Comparison of ENCODE assay signal across 8 mouse cellular contexts in the genomic region with DNA sequence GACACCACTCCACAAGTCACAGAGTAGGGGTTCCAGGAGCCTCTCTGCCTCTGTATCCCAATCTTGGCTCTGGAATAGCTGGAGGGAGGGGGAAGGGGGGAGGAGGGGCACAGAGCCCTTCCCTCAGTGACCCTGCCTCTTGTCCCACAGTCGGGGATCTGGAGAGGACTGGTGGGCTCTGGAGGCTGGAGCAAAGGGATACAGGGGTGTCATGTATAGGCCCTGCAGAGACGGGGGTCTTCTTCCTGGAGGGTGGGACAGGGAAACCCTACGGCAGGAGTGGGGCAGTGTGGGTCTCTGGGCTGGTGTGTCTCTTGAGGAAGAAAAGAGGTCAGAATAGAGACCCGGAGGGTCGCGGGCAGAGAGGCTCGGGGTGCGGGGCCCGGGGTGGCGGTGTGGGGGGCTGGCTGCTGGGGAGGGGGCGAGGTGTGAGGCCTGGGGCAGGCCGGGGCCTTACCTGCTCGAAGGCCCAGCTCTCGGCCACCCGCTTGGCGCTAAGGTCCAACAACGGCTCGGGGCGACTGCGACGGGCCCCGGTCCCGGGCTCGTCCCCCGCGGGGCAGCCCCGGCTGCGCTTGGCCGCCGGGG. TPM values are rescaled to one million over a fixed set of nuclear protein-coding genes. Genes with fewer than 3 reads are reported as not detected.
DNase-seq lines count a peak whose midpoint lies in the region; ATAC-seq and TF ChIP-seq lines count a peak whose summit lies in the region.

No protein-coding gene starts in this region.

- H3K9ac ChIP-seq in embryonic facial prominence, embryonic 13.5 days: peak overlapping the region; percentile 98
- peak overlapping the region; percentile 83 for H3K9ac ChIP-seq in intestine, embryonic 15.5 days
- H3K9ac ChIP-seq in midbrain, postnatal 0 days (replicated peaks; ENCODE audit: low read length, poor library complexity, severe bottlenecking): peak overlapping the region; percentile 97

- under 1% methylated on average over 25 of the region's 30 CpGs for WGBS in lung, adult 2 months
- under 1% methylated on average over 30 of the region's 30 CpGs for WGBS in embryonic facial prominence, embryonic 13.5 days
- under 1% methylated on average over 29 of the region's 30 CpGs for WGBS in intestine, embryonic 15.5 days
- WGBS in midbrain, postnatal 0 days: under 1% methylated on average over 23 of the region's 30 CpGs

- peak overlapping the region; percentile 87 for H3K4me2 ChIP-seq in embryonic facial prominence, embryonic 13.5 days
- H3K4me2 ChIP-seq in intestine, embryonic 15.5 days (replicated peaks): peak overlapping the region; percentile 72
- peak overlapping the region; percentile 93 for H3K4me2 ChIP-seq in midbrain, postnatal 0 days (ENCODE audit: low read depth, low read length, poor library complexity, severe bottlenecking)

- peaks cover 34% of the 10 kb centered on the region for H3K36me3 ChIP-seq in embryonic facial prominence, embryonic 13.5 days
- no peaks in the 10 kb centered on the region for H3K36me3 ChIP-seq in intestine, embryonic 15.5 days
- H3K36me3 ChIP-seq in midbrain, postnatal 0 days (ENCODE audit: insufficient read depth, low read length): peaks cover 17% of the 10 kb centered on the region

- H3K27ac ChIP-seq in embryonic facial prominence, embryonic 13.5 days: peak overlapping the region; percentile 78
- H3K27ac ChIP-seq in intestine, embryonic 15.5 days: peak overlapping the region; percentile 11
- peak overlapping the region; percentile 59 for H3K27ac ChIP-seq in midbrain, postnatal 0 days (ENCODE audit: low read depth, low read length)

- no peaks in the 10 kb centered on the region for H3K27me3 ChIP-seq in embryonic facial prominence, embryonic 13.5 days
- H3K27me3 ChIP-seq in intestine, embryonic 15.5 days (replicated peaks): no peaks in the 10 kb centered on the region
- H3K27me3 ChIP-seq in midbrain, postnatal 0 days (ENCODE audit: insufficient read depth, low read length): no peaks in the 10 kb centered on the region

- H3K4me3 ChIP-seq in lung, adult 2 months (replicated peaks; ENCODE audit: extremely low read depth, low read depth, low read length): peak overlapping the region; percentile 97
- H3K4me3 ChIP-seq in embryonic facial prominence, embryonic 13.5 days: peak overlapping the region; percentile 91
- H3K4me3 ChIP-seq in intestine, embryonic 15.5 days (replicated peaks): peak overlapping the region; percentile 77
- peak overlapping the region; percentile 88 for H3K4me3 ChIP-seq in midbrain, postnatal 0 days (ENCODE audit: low read depth, low read length)

- no peaks in the 10 kb centered on the region for H3K9me3 ChIP-seq in embryonic facial prominence, embryonic 13.5 days
- no peaks in the 10 kb centered on the region for H3K9me3 ChIP-seq in intestine, embryonic 15.5 days
- no peaks in the 10 kb centered on the region for H3K9me3 ChIP-seq in midbrain, postnatal 0 days (ENCODE audit: low read length)

- TF ChIP-seq POLR2A in lung, adult 2 months (IDR thresholded peaks at IDR 0.05; ENCODE audit: borderline replicate concordance, extremely low read depth, low read depth, low read length): no peak

- TF ChIP-seq CTCF in lung, adult 2 months (IDR thresholded peaks at IDR 0.05; ENCODE audit: insufficient read depth, low read length): no peak
- no peak for TF ChIP-seq CTCF in midbrain, postnatal 0 days (IDR thresholded peaks at IDR 0.05)

- DNase-seq in lung, adult 2 months: peak; percentile 25
- DNase-seq in lung, postnatal 14 days: no peak
- DNase-seq in midbrain, postnatal 0 days (ENCODE audit: low spot score): no peak
- no peak for DNase-seq in gastrocnemius, postnatal 10 days
- no peak for DNase-seq in frontal cortex, adult 2 months (ENCODE audit: extremely low spot score in 1 of 2, low spot score in 1 of 2)

- H3K4me1 ChIP-seq in lung, adult 2 months (ENCODE audit: control insufficient read depth, insufficient read depth, low read length): peaks cover 8% of the 10 kb centered on the region
- H3K4me1 ChIP-seq in embryonic facial prominence, embryonic 13.5 days: peaks cover 25% of the 10 kb centered on the region
- peaks cover 15% of the 10 kb centered on the region for H3K4me1 ChIP-seq in intestine, embryonic 15.5 days (replicated peaks)
- H3K4me1 ChIP-seq in midbrain, postnatal 0 days (ENCODE audit: insufficient read depth, low read length): peaks cover 16% of the 10 kb centered on the region

- peak; percentile 11 for ATAC-seq in embryonic facial prominence, embryonic 13.5 days (ENCODE audit: insufficient number of reproducible peaks, insufficient read depth, low FRiP score, low TSS enrichment, low read depth)
- ATAC-seq in intestine, embryonic 15.5 days: no peak; the same call in none of the 2 replicates
- ATAC-seq in midbrain, postnatal 0 days (ENCODE audit: low FRiP score): peak; percentile 34
- no peak for ATAC-seq in CD4-positive, CD25-positive, alpha-beta regulatory T cell, adult 4 months

RNA-seq across cellular contexts. Expression of gene Zswim4, which starts 0.4 kb away (rescaled TPM):
- 21.2 and 24.0 TPM in 2 replicates for polyA plus RNA-seq in lung, adult 2 months (2012; rRNA removed)
- polyA plus RNA-seq in embryonic facial prominence, embryonic 13.5 days (2015; fragmentation: Nextera tagmentation; extraction: Ambion mirVana): 19.6 and 22.6 TPM in 2 replicates
- 9.0 TPM in 2 replicates for polyA plus RNA-seq in intestine, embryonic 15.5 days (2015; fragmentation: Nextera tagmentation; extraction: Ambion mirVana)
- 37.7 and 41.8 TPM in 2 replicates for total RNA-seq in midbrain, postnatal 0 days (2014; rRNA removed)
- polyA plus RNA-seq in midbrain, postnatal 0 days (2015; fragmentation: Nextera tagmentation; extraction: Ambion mirVana): 11.8 and 11.9 TPM in 2 replicates
- total RNA-seq in gastrocnemius, postnatal 10 days (2021): 1 to 10 TPM; 7.9 to 8.5 TPM
- 1 to 10 TPM; 3.3 to 4.3 TPM for polyA plus RNA-seq in CD4-positive, CD25-positive, alpha-beta regulatory T cell, adult 4 months (2017; shearing (Covaris generic))
- 13.7 TPM in 2 replicates for polyA plus RNA-seq in frontal cortex, adult 2 months (2012; rRNA removed)

RNA-seq across cellular contexts. Expression of gene D8Ertd738e, which starts 13.0 kb away (rescaled TPM):
- polyA plus RNA-seq in lung, adult 2 months (2012; rRNA removed): 116 and 149 TPM in 2 replicates
- polyA plus RNA-seq in embryonic facial prominence, embryonic 13.5 days (2015; fragmentation: Nextera tagmentation; extraction: Ambion mirVana): 318 and 344 TPM in 2 replicates
- polyA plus RNA-seq in intestine, embryonic 15.5 days (2015; fragmentation: Nextera tagmentation; extraction: Ambion mirVana): 292 and 312 TPM in 2 replicates
- 110 and 143 TPM in 2 replicates for total RNA-seq in midbrain, postnatal 0 days (2014; rRNA removed)
- 274 and 297 TPM in 2 replicates for polyA plus RNA-seq in midbrain, postnatal 0 days (2015; fragmentation: Nextera tagmentation; extraction: Ambion mirVana)
- 100 to 1,000 TPM; 180 to 184 TPM for total RNA-seq in gastrocnemius, postnatal 10 days (2021)
- polyA plus RNA-seq in CD4-positive, CD25-positive, alpha-beta regulatory T cell, adult 4 months (2017; shearing (Covaris generic)): 100 to 1,000 TPM; 365 to 370 TPM
- polyA plus RNA-seq in frontal cortex, adult 2 months (2012; rRNA removed): 216 and 261 TPM in 2 replicates

RNA-seq across cellular contexts. Expression of gene Mri1, which starts 20.6 kb away (rescaled TPM):
- polyA plus RNA-seq in lung, adult 2 months (2012; rRNA removed): 66.2 and 78.8 TPM in 2 replicates
- 62.4 and 69.8 TPM in 2 replicates for polyA plus RNA-seq in embryonic facial prominence, embryonic 13.5 days (2015; fragmentation: Nextera tagmentation; extraction: Ambion mirVana)
- polyA plus RNA-seq in intestine, embryonic 15.5 days (2015; fragmentation: Nextera tagmentation; extraction: Ambion mirVana): 72.4 and 77.5 TPM in 2 replicates
- total RNA-seq in midbrain, postnatal 0 days (2014; rRNA removed): 28.8 and 31.7 TPM in 2 replicates
- polyA plus RNA-seq in midbrain, postnatal 0 days (2015; fragmentation: Nextera tagmentation; extraction: Ambion mirVana): 39.4 and 40.5 TPM in 2 replicates
- 10 to 100 TPM; 16.8 to 20.6 TPM for total RNA-seq in gastrocnemius, postnatal 10 days (2021)
- polyA plus RNA-seq in CD4-positive, CD25-positive, alpha-beta regulatory T cell, adult 4 months (2017; shearing (Covaris generic)): 1 to 10 TPM; 7.2 to 9.5 TPM
- 26.0 and 30.5 TPM in 2 replicates for polyA plus RNA-seq in frontal cortex, adult 2 months (2012; rRNA removed)

RNA-seq across cellular contexts. Expression of gene Ccdc130, which starts 33.7 kb away (rescaled TPM):
- polyA plus RNA-seq in lung, adult 2 months (2012; rRNA removed): 37.6 and 63.7 TPM in 2 replicates
- polyA plus RNA-seq in embryonic facial prominence, embryonic 13.5 days (2015; fragmentation: Nextera tagmentation; extraction: Ambion mirVana): 21.6 and 22.2 TPM in 2 replicates
- 14.3 and 16.8 TPM in 2 replicates for polyA plus RNA-seq in intestine, embryonic 15.5 days (2015; fragmentation: Nextera tagmentation; extraction: Ambion mirVana)
- 9.5 and 13.6 TPM in 2 replicates for total RNA-seq in midbrain, postnatal 0 days (2014; rRNA removed)
- polyA plus RNA-seq in midbrain, postnatal 0 days (2015; fragmentation: Nextera tagmentation; extraction: Ambion mirVana): 14.0 and 14.4 TPM in 2 replicates
- total RNA-seq in gastrocnemius, postnatal 10 days (2021): 10 to 100 TPM; 11.3 to 11.4 TPM
- polyA plus RNA-seq in CD4-positive, CD25-positive, alpha-beta regulatory T cell, adult 4 months (2017; shearing (Covaris generic)): 10 to 100 TPM; 52.0 to 56.6 TPM
- polyA plus RNA-seq in frontal cortex, adult 2 months (2012; rRNA removed): 34.8 and 35.6 TPM in 2 replicates

RNA-seq across cellular contexts. Expression of gene Nanos3, which starts 51.5 kb away (rescaled TPM):
- polyA plus RNA-seq in lung, adult 2 months (2012; rRNA removed): 0.18 and 0.54 TPM in 2 replicates
- 2.9 and 5.2 TPM in 2 replicates for polyA plus RNA-seq in embryonic facial prominence, embryonic 13.5 days (2015; fragmentation: Nextera tagmentation; extraction: Ambion mirVana)
- 2.5 and 2.9 TPM in 2 replicates for polyA plus RNA-seq in intestine, embryonic 15.5 days (2015; fragmentation: Nextera tagmentation; extraction: Ambion mirVana)
- 0.27 and 4.6 TPM in 2 replicates for total RNA-seq in midbrain, postnatal 0 days (2014; rRNA removed)
- polyA plus RNA-seq in midbrain, postnatal 0 days (2015; fragmentation: Nextera tagmentation; extraction: Ambion mirVana): 14.0 and 15.3 TPM in 2 replicates
- total RNA-seq in gastrocnemius, postnatal 10 days (2021): 1 to 10 TPM; 1.4 to 2.4 TPM
- polyA plus RNA-seq in CD4-positive, CD25-positive, alpha-beta regulatory T cell, adult 4 months (2017; shearing (Covaris generic)): under 1 TPM in 1 of 2 experiments, not detected in 1; 0.81 TPM
- 2.1 and 2.6 TPM in 2 replicates for polyA plus RNA-seq in frontal cortex, adult 2 months (2012; rRNA removed)

Comparison
In these comparisons a context has a peak if more than half of its experiments do, and no peak if none do; other contexts are left out.
1. ATAC-seq: peak in embryonic facial prominence, embryonic 13.5 days (single experiment) and midbrain, postnatal 0 days (single experiment); none in intestine, embryonic 15.5 days (single experiment) and CD4-positive, CD25-positive, alpha-beta regulatory T cell, adult 4 months (single experiment).
2. H3K27ac ChIP-seq: peak in every context shown above with its lines; median percentile 78 in embryonic facial prominence, embryonic 13.5 days; 59 in midbrain, postnatal 0 days; 11 in intestine, embryonic 15.5 days.
3. Peak in every context shown above with its lines, with median percentiles within 50 percentile points of each other: H3K4me3 ChIP-seq, H3K4me2 ChIP-seq and H3K9ac ChIP-seq.